Mouse (Mus musculus) liver, embryonic 14.5 days (tissue): ENCODE results near the gene Ephb4. TPM values are rescaled to one million over a fixed set of nuclear protein-coding genes. Genes with fewer than 3 reads are reported as not detected.

Experiments
- ATAC-seq: fragments of 200-750 bp; cut with Nextera tagmentation; 2 replicates; pipeline ENCODE4 v1.8.0; 2017; ENCODE audit warnings: moderate number of reproducible peaks, mild to moderate bottlenecking, moderate library complexity; ENCODE audit not compliant: insufficient read depth
- DNase-seq, 3 experiments: peaks; one replicate each; pipeline ENCODE4 v3.0.0-alpha.2; 2012 to 2013; ENCODE audit warnings: low read depth in 3 of 3, low spot score in 3 of 3
- H3K27ac ChIP-seq: fragments of 300-500 bp; sonication (generic); 2 replicates; pipeline ENCODE4 v1.5.1; 2014; ENCODE audit warnings: moderate library complexity, mild to moderate bottlenecking, control low read depth, inconsistent platforms
- H3K27me3 ChIP-seq: fragments of 300-500 bp; sonication (generic); 2 replicates; pipeline ENCODE4 v1.6.1; 2014; ENCODE audit warnings: mild to moderate bottlenecking, low read length, moderate library complexity; ENCODE audit not compliant: control insufficient read depth, insufficient read depth
- H3K36me3 ChIP-seq: fragments of 300-500 bp; sonication (generic); replicated peaks from 2 replicates; pipeline ENCODE4 v1.6.1; 2014; ENCODE audit warnings: low read depth; ENCODE audit not compliant: control insufficient read depth, insufficient read depth
- H3K4me1 ChIP-seq, 2 experiments: fragments of 200-500 bp in 1 of 2; fragments of 300-500 bp in 1 of 2; sonication (generic) in 1 of 2; replicated peaks; 2 replicates each; pipeline ENCODE4 v1.6.1; 2012 to 2014; ENCODE audit warnings: antibody characterized with exemption in 1 of 2, inconsistent platforms in 1 of 2, low read length in 1 of 2; ENCODE audit not compliant: control insufficient read depth in 2 of 2, insufficient read depth in 2 of 2
- H3K4me2 ChIP-seq: fragments of 300-500 bp; sonication (generic); 2 replicates; pipeline ENCODE4 v1.6.1; 2014; ENCODE audit warnings: low read depth, mild to moderate bottlenecking, control low read depth, moderate library complexity
- H3K4me3 ChIP-seq, 2 experiments: fragments of 200-500 bp in 1 of 2; fragments of 300-500 bp in 1 of 2; sonication (generic) in 1 of 2; 2 replicates each; pipeline ENCODE4 v1.5.1; 2012 to 2014; ENCODE audit warnings: low read depth in 2 of 2, low read length in 2 of 2, mild to moderate bottlenecking in 2 of 2, control low read depth in 1 of 2, inconsistent platforms in 1 of 2, moderate library complexity in 1 of 2; ENCODE audit not compliant: insufficient read depth in 1 of 2
- H3K9ac ChIP-seq: fragments of 300-500 bp; sonication (generic); replicated peaks from 2 replicates; pipeline ENCODE4 v1.6.1; 2014; ENCODE audit warnings: mild to moderate bottlenecking, control low read depth, moderate library complexity
- H3K9me3 ChIP-seq: fragments of 300-500 bp; sonication (generic); 2 replicates; pipeline ENCODE4 v1.6.1; 2016; ENCODE audit warnings: low read length, mixed read lengths; ENCODE audit not compliant: control insufficient read depth
- CTCF ChIP-seq: IDR thresholded peaks from 2 replicates; pipeline ENCODE4 v1.5.1; 2016; ENCODE audit warnings: antibody characterized with exemption, low read depth, control low read depth
- EP300 ChIP-seq: IDR thresholded peaks from 2 replicates; pipeline ENCODE4 v1.6.1; 2016; ENCODE audit warnings: antibody characterized with exemption, low read depth
- WGBS: fragments of 180-500 bp; shearing (Covaris S2); extraction: QIAGEN DNeasy Blood & Tissue Kit; methylation state at CpG from one replicate; pipeline ENCODE4 v1.1.7; 2014; ENCODE audit not compliant: insufficient replicate concordance; 5-methylcytosine and 5-hydroxymethylcytosine counted together
- polyA plus RNA-seq, 2 experiments: library from polyadenylated mRNA; depleted of rRNA in 1 of 2; stranded (reverse) in 1 of 2; unstranded in 1 of 2; fragments of >200 nt; fragmentation: Nextera tagmentation in 1 of 2; extraction: Ambion mirVana in 1 of 2; gene quantifications; 2 replicates each; pipeline versions ENCODE4 v1.2.1 to v1.2.3; 2012 to 2014

Ephb4 gene
- polyA plus RNA-seq, 2 experiments: 5.7 to 7.8 TPM

- no peaks in the 10 kb centered on the region for H3K36me3 ChIP-seq
- peaks cover 2 to 20% of the 10 kb centered on the region in 2 experiments; a peak in 2 of 4 replicates for H3K4me1 ChIP-seq
- H3K9ac ChIP-seq: no peak overlapping the region
- peak overlapping the region; percentile 86 for H3K4me2 ChIP-seq
- no peaks in the 10 kb centered on the region for H3K9me3 ChIP-seq
- no peak for ATAC-seq
- 29% methylated on average over 10 of the region's 10 CpGs for WGBS
- no peak for TF ChIP-seq CTCF
- TF ChIP-seq EP300: no peak
- no peak for DNase-seq
- H3K27me3 ChIP-seq: no peaks in the 10 kb centered on the region
- no peak overlapping the region for H3K4me3 ChIP-seq
- H3K27ac ChIP-seq: no peak overlapping the region
Measured at GRCm38 (mm10) chr5:137334317-137334716, 15.6 kb upstream of the Ephb4 start.

GRCm38 (mm10) chr5:137335066-137335465, 14.8 kb upstream of the Ephb4 start:
- no peaks in the 10 kb centered on the region for H3K27me3 ChIP-seq
- 69% methylated on average over 6 of the region's 6 CpGs for WGBS
- peaks cover 2 to 21% of the 10 kb centered on the region in 2 experiments; a peak in 2 of 4 replicates for H3K4me1 ChIP-seq
- no peaks in the 10 kb centered on the region for H3K36me3 ChIP-seq
- no peak overlapping the region for H3K4me2 ChIP-seq
- H3K9ac ChIP-seq: no peak overlapping the region
- ATAC-seq (no peak), DNase-seq (no peak)
- no peak overlapping the region for H3K27ac ChIP-seq
- TF ChIP-seq CTCF (no peak), EP300 (no peak)
- H3K4me3 ChIP-seq: no peak overlapping the region
- no peaks in the 10 kb centered on the region for H3K9me3 ChIP-seq

- WGBS: 68% methylated on average over 8 of the region's 8 CpGs
- Histone ChIP-seq H3K36me3 (no peaks in the 10 kb centered on the region), H3K27me3 (no peaks in the 10 kb centered on the region), H3K4me1 (peaks cover 2 to 24% of the 10 kb centered on the region in 2 experiments; a peak in 2 of 4 replicates), H3K27ac (no peak overlapping the region), H3K9ac (no peak overlapping the region), H3K4me2 (no peak overlapping the region; the same call in 1 of the 2 replicates), H3K4me3 (no peak overlapping the region), H3K9me3 (no peaks in the 10 kb centered on the region)
- ATAC-seq (no peak), DNase-seq (no peak)
- TF ChIP-seq CTCF (no peak), EP300 (no peak)
Measured at GRCm38 (mm10) chr5:137337190-137337589, 12.7 kb upstream of the Ephb4 start.

GRCm38 (mm10) chr5:137338256-137338655, 11.7 kb upstream of the Ephb4 start:
- no peaks in the 10 kb centered on the region for H3K9me3 ChIP-seq
- peak; percentile 55 to 71 (median 65) for DNase-seq
- no peaks in the 10 kb centered on the region for H3K27me3 ChIP-seq
- H3K9ac ChIP-seq: peak overlapping the region; percentile 67
- under 1% methylated on average over 19 of the region's 19 CpGs for WGBS
- TF ChIP-seq EP300: no peak
- TF ChIP-seq CTCF: no peak
- peaks cover 2 to 20% of the 10 kb centered on the region in 2 experiments; a peak in 2 of 4 replicates for H3K4me1 ChIP-seq
- ATAC-seq: peak; percentile 66
- H3K4me3 ChIP-seq: peak overlapping the region; percentile 56 to 82
- no peaks in the 10 kb centered on the region for H3K36me3 ChIP-seq
- no peak overlapping the region for H3K27ac ChIP-seq
- H3K4me2 ChIP-seq: peak overlapping the region; percentile 83

GRCm38 (mm10) chr5:137338663-137339289, 11.1 kb upstream of the Ephb4 start:
- Histone ChIP-seq H3K4me1 (peaks cover 2 to 20% of the 10 kb centered on the region in 2 experiments; a peak in 2 of 4 replicates), H3K4me3 (peak overlapping the region; percentile 56 to 82), H3K27ac (no peak overlapping the region), H3K4me2 (peak overlapping the region; percentile 83), H3K9me3 (no peaks in the 10 kb centered on the region), H3K9ac (peak overlapping the region; percentile 67), H3K27me3 (no peaks in the 10 kb centered on the region), H3K36me3 (no peaks in the 10 kb centered on the region)
- DNase-seq (no peak), ATAC-seq (peak; percentile 34)
- TF ChIP-seq EP300 (no peak), CTCF (no peak)
- 1% methylated on average over 11 of the region's 11 CpGs for WGBS
